ENCODE assay signal across 10 mouse cellular contexts in the genomic region with DNA sequence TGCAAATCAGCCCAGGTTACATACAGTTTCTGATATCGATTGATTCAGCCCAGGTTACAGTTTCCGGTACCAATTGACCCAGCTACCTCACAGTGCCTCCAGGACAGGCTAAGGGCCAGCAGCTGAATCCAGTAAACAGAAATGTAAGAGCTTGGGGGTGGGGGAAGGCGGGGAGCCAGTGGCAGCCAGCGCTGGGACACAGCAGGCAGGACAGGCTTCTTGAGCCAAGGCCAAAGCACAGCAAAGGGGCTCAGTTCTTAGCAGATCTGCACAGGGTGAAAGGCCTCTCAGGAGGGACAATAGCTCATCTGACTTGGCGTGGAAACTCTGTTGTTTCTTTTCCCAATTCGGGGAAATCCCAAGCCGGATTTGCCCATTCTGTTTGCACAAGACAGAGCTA. TPM values are rescaled to one million over a fixed set of nuclear protein-coding genes. Genes with fewer than 3 reads are reported as not detected.
DNase-seq lines count a peak whose midpoint lies in the region; ATAC-seq lines count a peak whose summit lies in the region.
"Had no signal": no experiment of that assay in that cellular context is flagged by ENCODE, and none has a peak within 500 bp of the region (broad histone marks: within the 10 kb centered on the region; RNA-seq: fewer than 3 reads in every experiment).

No protein-coding gene starts in this region.

- no peaks in the 10 kb centered on the region for H3K27me3 ChIP-seq in hindbrain, embryonic 15.5 days
- no peaks in the 10 kb centered on the region; the same call in 1 of the 2 replicates for H3K27me3 ChIP-seq in hindbrain, embryonic 10.5 days (ENCODE audit: insufficient read depth, poor library complexity, severe bottlenecking)
- H3K27me3 ChIP-seq: limb, embryonic 13.5 days had no signal

- no peaks in the 10 kb centered on the region for H3K9me3 ChIP-seq in hindbrain, embryonic 15.5 days
- no peaks in the 10 kb centered on the region for H3K9me3 ChIP-seq in hindbrain, embryonic 10.5 days
- H3K9me3 ChIP-seq: embryonic facial prominence, embryonic 13.5 days; limb, embryonic 13.5 days had no signal

- H3K27ac ChIP-seq in hindbrain, embryonic 15.5 days (replicated peaks), result peak overlapping the region; percentile 8; the same call in 1 of the 2 replicates
- no peak overlapping the region for H3K27ac ChIP-seq in hindbrain, embryonic 10.5 days
- H3K27ac ChIP-seq: embryonic facial prominence, embryonic 13.5 days; limb, embryonic 13.5 days had no signal

- H3K4me3 ChIP-seq in hindbrain, embryonic 15.5 days, result no peak overlapping the region
- H3K4me3 ChIP-seq in hindbrain, embryonic 10.5 days, result no peak overlapping the region
- H3K4me3 ChIP-seq: embryonic facial prominence, embryonic 13.5 days; limb, embryonic 13.5 days had no signal

- no peaks in the 10 kb centered on the region for H3K36me3 ChIP-seq in hindbrain, embryonic 15.5 days
- H3K36me3 ChIP-seq in hindbrain, embryonic 10.5 days, result no peaks in the 10 kb centered on the region
- H3K36me3 ChIP-seq: embryonic facial prominence, embryonic 13.5 days; limb, embryonic 13.5 days had no signal

- H3K9ac ChIP-seq in hindbrain, embryonic 15.5 days, result no peak overlapping the region
- H3K9ac ChIP-seq: embryonic facial prominence, embryonic 13.5 days; limb, embryonic 13.5 days had no signal

- no peak for ATAC-seq in hindbrain, embryonic 15.5 days (ENCODE audit: low FRiP score, low read depth)
- no peak for ATAC-seq in megakaryocyte progenitor cell, adult 5-6 weeks (replicated peaks; ENCODE audit: poor library complexity)

- DNase-seq in cerebellum, adult 11-12 months, result peak; percentile 31
- DNase-seq in cerebellum, adult 11 months, result no peak
- no peak for DNase-seq in hindbrain, embryonic 10.5 days (ENCODE audit: low spot score)
- peak; percentile 26 for DNase-seq in testis, postnatal 14 days (ENCODE audit: low spot score)
- DNase-seq in testis, postnatal 10 days (ENCODE audit: low spot score), result no peak
- no peak for DNase-seq in embryo, embryonic 10.5 days (ENCODE audit: low spot score)

- H3K4me2 ChIP-seq in hindbrain, embryonic 15.5 days, result no peak overlapping the region
- H3K4me2 ChIP-seq: embryonic facial prominence, embryonic 13.5 days; limb, embryonic 13.5 days had no signal

- no peaks in the 10 kb centered on the region; the same call in 1 of the 2 replicates for H3K4me1 ChIP-seq in hindbrain, embryonic 15.5 days (replicated peaks)
- peaks cover 37% of the 10 kb centered on the region for H3K4me1 ChIP-seq in hindbrain, embryonic 10.5 days (replicated peaks)

- 40% methylated on average over 7 of the region's 7 CpGs for WGBS in hindbrain, embryonic 15.5 days
- 44% methylated on average over 7 of the region's 7 CpGs for WGBS in hindbrain, embryonic 10.5 days

RNA-seq across cellular contexts. Expression of gene Rab4a, which starts 28.5 kb away (rescaled TPM):
- polyA plus RNA-seq in hindbrain, embryonic 15.5 days (2015; fragmentation: Nextera tagmentation; extraction: Ambion mirVana), result 77.5 and 82.2 TPM in 2 replicates
- 66.4 and 76.6 TPM in 2 replicates for polyA plus RNA-seq in hindbrain, embryonic 10.5 days (2016; fragmentation: Nextera tagmentation; extraction: Ambion mirVana)
- total RNA-seq in megakaryocyte progenitor cell, adult 5-6 weeks (2015), result 5.3 and 12.5 TPM in 2 replicates
- 5.2 and 5.9 TPM in 2 replicates for total RNA-seq in megakaryocyte progenitor cell, adult 5-6 weeks (2017)

Comparison
In these comparisons a context has a peak if more than half of its experiments do, and no peak if none do; other contexts are left out.
1. DNase-seq: peak in cerebellum, adult 11-12 months (single experiment) and testis, postnatal 14 days (single experiment); none in cerebellum, adult 11 months (single experiment), hindbrain, embryonic 10.5 days (single experiment), testis, postnatal 10 days (single experiment) and embryo, embryonic 10.5 days (single experiment).